Mouse (Mus musculus): ENCODE measurements around the gene Tmem87a. TPM values are rescaled to one million over a fixed set of nuclear protein-coding genes. Genes with fewer than 3 reads are reported as not detected.

The Tmem87a gene
- 47.5 and 47.6 TPM in 2 replicates for polyA plus RNA-seq (2011; ENCODE audit: insufficient read depth, insufficient read length, low read depth, missing spikeins)

GRCm38 (mm10) chr2:120403986-120404822 is at the start of gene Tmem87a:
Tmem87a (minus strand) TSS chr2:120404113.
- H3K27me3 ChIP-seq (ENCODE audit: control insufficient read depth, insufficient read depth, low read length, poor library complexity, severe bottlenecking), result no peaks in the 10 kb centered on the region
- peak within 1 kb of the TSS; percentile 99 for H3K4me3 ChIP-seq (ENCODE audit: low read depth, low read length)
- no peaks in the 10 kb centered on the region for H3K9me3 ChIP-seq (replicated peaks; ENCODE audit: control insufficient read depth, insufficient read depth, low read length, poor library complexity, severe bottlenecking)
- peaks cover 2% of the 10 kb centered on the region for H3K4me1 ChIP-seq (ENCODE audit: control insufficient read depth, insufficient read depth, low read length)
- peak within 1 kb of the TSS; percentile 57 for H3K27ac ChIP-seq (ENCODE audit: insufficient read depth, low read length)
- peak within 1 kb of the TSS; percentile 41 for H3K9ac ChIP-seq (ENCODE audit: low read depth, poor library complexity, severe bottlenecking)
- no peaks in the 10 kb centered on the region for H3K36me3 ChIP-seq (ENCODE audit: control insufficient read depth, insufficient read depth, low read length, poor library complexity, severe bottlenecking)
- TF ChIP-seq POLR2A (IDR thresholded peaks at IDR 0.05; ENCODE audit: insufficient read depth, low read length), result peak; percentile 87
- no peak for TF ChIP-seq CTCF (IDR thresholded peaks at IDR 0.05; ENCODE audit: low read depth, low read length)

- Histone ChIP-seq H3K36me3 (ENCODE audit: control insufficient read depth, insufficient read depth, low read length, poor library complexity, severe bottlenecking) (no peaks in the 10 kb centered on the region), H3K9me3 (replicated peaks; ENCODE audit: control insufficient read depth, insufficient read depth, low read length, poor library complexity, severe bottlenecking) (no peaks in the 10 kb centered on the region), H3K4me1 (ENCODE audit: control insufficient read depth, insufficient read depth, low read length) (no peaks in the 10 kb centered on the region), H3K9ac (ENCODE audit: low read depth, poor library complexity, severe bottlenecking) (no peak overlapping the region), H3K27ac (ENCODE audit: insufficient read depth, low read length) (no peak overlapping the region), H3K27me3 (ENCODE audit: control insufficient read depth, insufficient read depth, low read length, poor library complexity, severe bottlenecking) (no peaks in the 10 kb centered on the region), H3K4me3 (ENCODE audit: low read depth, low read length) (no peak overlapping the region)
- TF ChIP-seq EP300 (IDR thresholded peaks at IDR 0.05; ENCODE audit: insufficient read depth, low read depth, low read length), result no peak
- no peak for TF ChIP-seq CTCF (IDR thresholded peaks at IDR 0.05; ENCODE audit: low read depth, low read length)
- no peak for TF ChIP-seq POLR2A (IDR thresholded peaks at IDR 0.05; ENCODE audit: insufficient read depth, low read length)
Observed at GRCm38 (mm10) chr2:120452600-120452999, 48.7 kb upstream of the Tmem87a start.

- Histone ChIP-seq H3K27me3 (ENCODE audit: control insufficient read depth, insufficient read depth, low read length, poor library complexity, severe bottlenecking) (no peaks in the 10 kb centered on the region), H3K36me3 (ENCODE audit: control insufficient read depth, insufficient read depth, low read length, poor library complexity, severe bottlenecking) (no peaks in the 10 kb centered on the region), H3K9me3 (replicated peaks; ENCODE audit: control insufficient read depth, insufficient read depth, low read length, poor library complexity, severe bottlenecking) (no peaks in the 10 kb centered on the region), H3K27ac (ENCODE audit: insufficient read depth, low read length) (no peak overlapping the region), H3K4me1 (ENCODE audit: control insufficient read depth, insufficient read depth, low read length) (no peaks in the 10 kb centered on the region), H3K9ac (ENCODE audit: low read depth, poor library complexity, severe bottlenecking) (no peak overlapping the region), H3K4me3 (ENCODE audit: low read depth, low read length) (no peak overlapping the region)
- TF ChIP-seq EP300 (IDR thresholded peaks at IDR 0.05; ENCODE audit: insufficient read depth, low read depth, low read length) (no peak), POLR2A (IDR thresholded peaks at IDR 0.05; ENCODE audit: insufficient read depth, low read length) (no peak), CTCF (IDR thresholded peaks at IDR 0.05; ENCODE audit: low read depth, low read length) (no peak)
Observed at GRCm38 (mm10) chr2:120450724-120451123, 46.8 kb upstream of the Tmem87a start.

- TF ChIP-seq CTCF (IDR thresholded peaks at IDR 0.05; ENCODE audit: low read depth, low read length) (peak; percentile 39), EP300 (IDR thresholded peaks at IDR 0.05; ENCODE audit: insufficient read depth, low read depth, low read length) (no peak), POLR2A (IDR thresholded peaks at IDR 0.05; ENCODE audit: insufficient read depth, low read length) (no peak)
- Histone ChIP-seq H3K27ac (ENCODE audit: insufficient read depth, low read length) (no peak overlapping the region), H3K4me3 (ENCODE audit: low read depth, low read length) (no peak overlapping the region), H3K27me3 (ENCODE audit: control insufficient read depth, insufficient read depth, low read length, poor library complexity, severe bottlenecking) (no peaks in the 10 kb centered on the region), H3K9me3 (replicated peaks; ENCODE audit: control insufficient read depth, insufficient read depth, low read length, poor library complexity, severe bottlenecking) (no peaks in the 10 kb centered on the region), H3K36me3 (ENCODE audit: control insufficient read depth, insufficient read depth, low read length, poor library complexity, severe bottlenecking) (no peaks in the 10 kb centered on the region), H3K9ac (ENCODE audit: low read depth, poor library complexity, severe bottlenecking) (no peak overlapping the region), H3K4me1 (ENCODE audit: control insufficient read depth, insufficient read depth, low read length) (no peaks in the 10 kb centered on the region)
Observed at GRCm38 (mm10) chr2:120447306-120447705, 43.4 kb upstream of the Tmem87a start.

- Histone ChIP-seq H3K9me3 (replicated peaks; ENCODE audit: control insufficient read depth, insufficient read depth, low read length, poor library complexity, severe bottlenecking) (no peaks in the 10 kb centered on the region), H3K27ac (ENCODE audit: insufficient read depth, low read length) (no peak overlapping the region), H3K9ac (ENCODE audit: low read depth, poor library complexity, severe bottlenecking) (no peak overlapping the region), H3K4me1 (ENCODE audit: control insufficient read depth, insufficient read depth, low read length) (no peaks in the 10 kb centered on the region), H3K27me3 (ENCODE audit: control insufficient read depth, insufficient read depth, low read length, poor library complexity, severe bottlenecking) (no peaks in the 10 kb centered on the region), H3K36me3 (ENCODE audit: control insufficient read depth, insufficient read depth, low read length, poor library complexity, severe bottlenecking) (no peaks in the 10 kb centered on the region), H3K4me3 (ENCODE audit: low read depth, low read length) (no peak overlapping the region)
- TF ChIP-seq POLR2A (IDR thresholded peaks at IDR 0.05; ENCODE audit: insufficient read depth, low read length), result no peak
- TF ChIP-seq EP300 (IDR thresholded peaks at IDR 0.05; ENCODE audit: insufficient read depth, low read depth, low read length), result no peak
- TF ChIP-seq CTCF (IDR thresholded peaks at IDR 0.05; ENCODE audit: low read depth, low read length), result no peak
Observed at GRCm38 (mm10) chr2:120446373-120446772, 42.5 kb upstream of the Tmem87a start.

GRCm38 (mm10) chr2:120444486-120444885 is 40.6 kb upstream of the Tmem87a start:
- H3K4me1 ChIP-seq (ENCODE audit: control insufficient read depth, insufficient read depth, low read length), result no peaks in the 10 kb centered on the region
- TF ChIP-seq EP300 (IDR thresholded peaks at IDR 0.05; ENCODE audit: insufficient read depth, low read depth, low read length) (no peak), CTCF (IDR thresholded peaks at IDR 0.05; ENCODE audit: low read depth, low read length) (no peak), POLR2A (IDR thresholded peaks at IDR 0.05; ENCODE audit: insufficient read depth, low read length) (no peak)

More at GRCm38 (mm10) chr2:120444486-120444885, 40.6 kb upstream of the Tmem87a start:
- Histone ChIP-seq H3K4me3 (ENCODE audit: low read depth, low read length) (no peak overlapping the region), H3K27ac (ENCODE audit: insufficient read depth, low read length) (no peak overlapping the region), H3K27me3 (ENCODE audit: control insufficient read depth, insufficient read depth, low read length, poor library complexity, severe bottlenecking) (no peaks in the 10 kb centered on the region), H3K9ac (ENCODE audit: low read depth, poor library complexity, severe bottlenecking) (no peak overlapping the region), H3K36me3 (ENCODE audit: control insufficient read depth, insufficient read depth, low read length, poor library complexity, severe bottlenecking) (no peaks in the 10 kb centered on the region), H3K9me3 (replicated peaks; ENCODE audit: control insufficient read depth, insufficient read depth, low read length, poor library complexity, severe bottlenecking) (no peaks in the 10 kb centered on the region)
